Mouse (Mus musculus) megakaryocyte progenitor cell, adult 5-6 weeks (primary cell): ENCODE data around the gene Crim1. TPM values are rescaled to one million over a fixed set of nuclear protein-coding genes. Genes with fewer than 3 reads are reported as not detected.
A peak's percentile ranks its signal among the peaks of the same experiment; 100 is the strongest.

Experiments
- ATAC-seq: replicated peaks from 2 replicates; pipeline ENCODE4 v1.8.0; 2016; ENCODE audit warnings: mild to moderate bottlenecking, moderate TSS enrichment, inconsistent platforms; ENCODE audit not compliant: poor library complexity
- total RNA-seq, 2 experiments: library from RNA; stranded (forward) in 1 of 2; stranded (reverse) in 1 of 2; fragments of 157-497, 149-512 nt in 1 of 2; fragments of 200-1000 nt in 1 of 2; gene quantifications; 2 replicates each; pipeline versions ENCODE4 v1.2.3 to v1.2.4; 2015 to 2017

The Crim1 gene
- total RNA-seq, 2 experiments from 2014 or later, result 0.79 to 2.1 TPM

DNA sequence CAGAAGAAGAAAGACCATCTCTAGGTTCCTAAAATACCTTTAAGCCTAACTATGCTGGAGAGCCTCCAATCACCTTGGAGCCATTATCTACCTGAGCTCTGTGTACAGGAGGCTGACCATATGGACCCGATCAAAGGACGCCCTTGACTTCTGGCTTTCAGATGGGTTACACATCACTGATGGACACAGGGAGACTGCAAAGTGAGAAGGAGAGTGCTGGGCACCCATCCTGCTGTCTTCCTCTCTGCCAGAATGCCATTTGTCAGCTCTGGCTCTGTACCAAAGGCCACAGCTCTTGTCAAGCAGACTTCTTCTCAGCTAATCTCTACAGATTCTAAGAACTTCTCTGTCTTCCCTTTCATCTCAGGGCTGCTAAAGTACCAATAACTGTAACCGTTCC, 205.3 kb downstream of the Crim1 start:
- no peak for ATAC-seq

DNA sequence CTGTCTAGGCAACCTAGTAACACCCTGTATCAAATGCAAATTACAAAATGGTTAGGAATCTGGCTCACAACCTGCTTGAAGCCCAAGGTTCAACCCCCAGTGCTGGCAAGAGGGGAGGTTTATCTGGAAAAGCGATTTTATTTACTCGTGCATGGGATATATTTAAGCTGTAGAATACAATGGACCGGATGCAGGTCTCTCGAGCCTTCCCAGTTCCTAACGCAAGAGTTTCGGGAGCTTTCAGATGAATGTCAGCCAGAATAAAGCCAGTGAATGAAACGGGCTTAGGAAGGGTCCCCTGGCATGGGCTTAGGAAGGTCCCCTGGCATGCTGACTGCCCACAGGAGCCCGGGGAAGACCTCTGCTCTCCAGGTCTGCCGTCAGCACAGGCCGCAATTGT, 206.8 kb downstream of the Crim1 start:
- ATAC-seq, result no peak

DNA sequence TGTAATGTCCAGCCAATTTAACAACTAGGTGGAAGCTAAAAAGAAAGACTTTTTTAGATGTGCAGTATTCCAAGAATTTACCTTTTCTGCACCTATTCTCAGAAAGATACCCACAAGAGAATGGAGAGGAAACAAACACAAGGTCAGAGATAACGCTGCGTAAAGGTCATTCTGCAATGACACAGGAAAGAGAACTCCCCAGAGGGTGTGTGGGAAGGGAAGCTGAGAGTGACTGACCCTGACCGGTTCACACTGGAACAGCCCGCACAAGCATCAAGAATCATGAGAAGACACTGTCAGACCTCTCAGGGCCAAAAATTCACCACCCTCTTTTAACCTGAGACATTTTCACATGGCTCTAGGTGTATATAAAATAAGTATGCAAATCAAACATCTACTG, 207.5 kb downstream of the Crim1 start:
- no peak for ATAC-seq

DNA sequence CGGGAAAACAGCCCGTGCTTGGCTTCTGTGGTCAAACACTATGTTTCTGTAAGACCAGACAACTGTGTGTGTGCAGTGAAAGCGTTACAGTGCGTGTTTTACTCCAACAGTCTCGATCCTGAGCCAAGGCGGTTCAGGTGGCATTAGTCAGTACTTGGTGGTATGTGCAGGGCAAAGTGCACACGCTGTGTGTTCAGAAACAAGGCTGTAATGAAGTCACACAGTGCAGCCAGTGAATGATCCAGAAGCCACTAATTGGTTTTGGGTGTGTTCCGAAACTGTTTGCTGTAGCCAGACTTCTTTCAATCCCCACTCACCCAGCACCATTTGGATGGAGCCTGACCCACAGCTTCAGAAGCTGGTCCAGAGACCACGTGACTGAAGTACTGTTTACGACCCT, 208.3 kb downstream of the Crim1 start:
- ATAC-seq, result no peak

DNA sequence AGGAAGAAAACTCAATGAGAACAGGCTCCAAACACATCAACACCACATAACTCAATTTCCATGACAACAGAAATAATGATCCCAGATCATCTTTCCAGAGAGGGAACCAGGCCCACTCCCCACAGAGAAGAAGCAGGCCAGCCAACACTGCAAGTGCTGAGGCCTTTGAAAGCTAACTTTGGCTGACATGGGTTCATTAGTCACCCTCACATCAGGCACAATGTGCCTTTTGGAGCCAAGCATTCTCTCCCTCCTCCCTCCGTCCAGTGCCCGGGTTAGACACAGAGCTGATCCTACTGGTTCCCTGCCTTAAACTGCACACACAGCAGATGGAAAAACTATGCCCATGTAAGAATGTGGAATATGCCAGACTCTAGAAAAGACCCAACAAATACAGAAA, 209.9 kb downstream of the Crim1 start:
- no peak for ATAC-seq

DNA sequence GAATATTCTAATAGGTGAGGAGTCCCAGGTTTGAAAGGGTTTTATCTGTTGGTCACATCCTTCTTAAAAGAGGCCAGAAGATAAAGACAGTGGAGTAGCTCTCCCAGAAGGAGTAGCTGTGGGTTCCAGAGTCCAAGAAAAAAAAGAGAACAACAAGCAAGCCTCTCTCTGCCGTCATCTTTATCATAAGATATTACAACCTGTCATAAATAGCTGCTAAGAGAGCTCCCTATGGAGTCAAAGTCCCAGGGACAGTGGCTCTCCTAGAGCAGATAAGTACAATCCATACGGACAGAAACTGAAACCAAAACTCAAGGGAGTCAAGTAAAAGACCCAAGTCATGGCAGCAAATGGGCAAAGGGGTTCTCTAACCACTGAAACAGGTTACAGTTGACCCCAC, 215.2 kb downstream of the Crim1 start:
- no peak for ATAC-seq

DNA sequence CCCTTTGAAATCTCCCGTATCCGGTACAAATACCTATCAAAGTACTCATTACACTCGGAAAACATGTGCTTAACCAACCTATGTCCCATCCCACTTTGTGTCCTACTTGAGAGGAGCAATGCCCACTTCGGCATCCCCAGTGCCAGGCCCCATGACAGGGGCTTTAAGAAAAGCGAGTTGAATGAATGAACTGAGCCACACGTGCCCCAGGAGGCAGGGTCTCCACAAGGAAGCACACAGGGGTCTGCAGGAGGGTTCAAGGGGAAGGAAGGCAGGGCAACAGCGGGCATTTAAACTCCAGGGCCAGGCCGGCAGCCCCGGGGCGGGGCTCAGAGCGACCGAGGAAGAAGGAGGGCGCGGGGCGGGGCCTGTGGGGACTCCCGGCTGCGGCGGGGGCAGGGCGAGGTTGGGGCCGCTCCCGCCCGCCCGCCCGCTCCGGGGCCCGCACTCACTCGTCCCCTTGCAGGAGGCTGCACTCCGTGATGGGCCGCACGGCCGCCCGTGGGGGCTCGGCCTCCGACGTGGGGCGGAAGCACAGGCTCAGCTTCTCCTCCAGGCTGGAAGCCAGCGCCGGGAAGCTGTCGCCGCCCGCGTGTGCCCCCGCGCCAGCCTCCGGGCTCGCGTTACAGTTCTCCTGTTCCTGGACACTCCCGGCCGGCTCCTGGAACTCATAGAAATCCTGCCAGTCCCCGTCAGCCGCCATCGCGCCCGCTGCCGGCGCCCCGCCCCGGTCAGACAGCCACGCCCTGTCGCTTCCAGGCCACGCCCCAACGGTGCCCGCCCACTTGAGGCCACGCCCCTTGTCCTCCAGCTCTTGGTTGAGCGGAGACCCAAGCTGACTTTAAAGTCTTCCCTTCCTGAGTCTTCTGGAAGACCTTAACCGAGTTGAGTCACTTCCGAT, 217.6 kb downstream of the Crim1 start, which contains the start of gene Fez2:
Gene Fez2, minus strand, starts transcription at position 772 of the 901 bp plus-strand sequence.
- peak; percentile 88 for ATAC-seq

DNA sequence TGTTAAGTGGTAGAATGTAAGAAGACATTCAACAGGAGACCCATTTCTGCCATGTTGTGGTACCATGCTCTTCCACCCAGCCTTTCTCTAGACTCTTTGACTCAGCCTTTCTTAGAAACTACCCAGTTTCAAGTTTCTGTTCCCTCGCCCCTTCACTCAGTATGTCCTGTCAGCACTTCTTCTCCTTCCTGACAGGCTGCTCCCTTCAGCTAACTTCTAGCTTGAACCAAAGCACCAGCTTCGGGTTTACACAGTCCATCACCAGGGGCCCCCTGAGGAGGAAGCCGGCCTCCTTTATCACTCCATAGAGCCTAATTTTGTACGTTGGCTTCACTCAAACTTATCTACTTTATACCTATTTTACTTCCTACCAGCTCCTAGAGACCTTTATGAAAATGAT, 219.2 kb downstream of the Crim1 start:
- no peak for ATAC-seq

DNA sequence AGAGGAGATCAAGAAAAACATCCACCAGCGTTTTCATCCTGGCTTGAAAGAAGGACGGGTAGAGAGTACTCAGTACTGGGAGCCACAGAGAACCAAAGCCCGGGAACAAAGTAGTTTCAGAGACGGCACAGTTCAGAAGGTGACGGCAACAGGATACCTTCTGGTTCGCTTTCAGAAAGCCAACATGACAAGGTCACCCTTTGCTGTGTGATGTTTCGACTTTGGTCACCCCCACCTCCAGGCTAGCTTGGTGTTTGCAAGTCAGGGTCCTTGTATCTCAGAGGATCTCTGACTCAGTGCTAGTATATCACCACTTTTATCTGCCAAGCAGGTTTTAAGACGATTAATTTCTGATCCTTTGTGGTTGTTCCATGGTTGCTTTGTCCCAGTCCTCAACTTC, 225.0 kb downstream of the Crim1 start:
- ATAC-seq, result no peak

Other genes with a start within 250 kb of the Crim1 start
- 7.1 and 7.7 TPM in 2 replicates for gene Fez2, start 217.9 kb downstream of the Crim1 start, total RNA-seq (2015)
- 12.0 and 15.7 TPM in 2 replicates for gene Fez2, start 217.9 kb downstream of the Crim1 start, total RNA-seq (2017)